Mouse (Mus musculus): ENCODE data around the gene Vps54.

GRCm38 (mm10) chr11:21209046-21209445 lies 30.0 kb upstream of the Vps54 start:
- TF ChIP-seq EP300 (IDR thresholded peaks at IDR 0.05; ENCODE audit: insufficient read depth, low read depth, low read length) = no peak
- TF ChIP-seq CTCF (IDR thresholded peaks at IDR 0.05; ENCODE audit: low read depth, low read length) = no peak
- TF ChIP-seq POLR2A (IDR thresholded peaks at IDR 0.05; ENCODE audit: insufficient read depth, low read length) = no peak
